Mouse (Mus musculus): Measurements from ENCODE around the gene Neurl1b. TPM values are rescaled to one million over a fixed set of nuclear protein-coding genes. Genes with fewer than 3 reads are reported as not detected.

Gene Neurl1b
- polyA plus RNA-seq, 1 experiment from 2014 or later, result 1.9 TPM

DNA sequence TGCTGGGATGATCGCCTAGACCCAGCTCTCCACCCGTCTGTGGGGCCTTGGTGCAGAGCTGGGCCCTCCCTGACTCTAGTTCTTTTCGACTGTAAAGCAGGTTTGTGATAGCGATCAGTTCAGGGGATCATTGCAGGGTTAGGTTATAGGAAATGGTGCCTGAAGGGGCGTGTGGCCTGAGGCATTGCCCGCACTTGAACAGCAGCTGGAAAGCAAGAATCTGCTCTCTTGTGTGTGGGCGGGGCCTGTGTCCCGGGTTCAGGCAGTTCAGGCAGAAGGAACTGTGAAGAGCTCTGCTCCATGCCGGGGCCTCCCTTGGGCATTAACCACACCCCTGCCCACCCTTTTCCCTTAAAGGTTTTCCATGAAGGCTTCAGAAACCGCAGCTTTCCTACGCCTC is 18.7 kb downstream of the Neurl1b start:
- ATAC-seq (ENCODE audit: insufficient read depth), result no peak
- DNase-seq, result no peak
- H3K27me3 ChIP-seq (ENCODE audit: insufficient read depth, low read length), result peaks cover 14% of the 10 kb centered on the region
- TF ChIP-seq CTCF (IDR thresholded peaks at IDR 0.05; ENCODE audit: low read depth), result no peak
- H3K4me1 ChIP-seq (ENCODE audit: insufficient read depth), result no peaks in the 10 kb centered on the region
- no peak overlapping the region for H3K4me3 ChIP-seq (ENCODE audit: low read depth, low read length)
- H3K27ac ChIP-seq (ENCODE audit: low read depth), result no peak overlapping the region
- no peak overlapping the region for H3K4me2 ChIP-seq
- H3K9ac ChIP-seq, result no peak overlapping the region
- peaks cover 14% of the 10 kb centered on the region; the same call in 1 of the 2 replicates for H3K36me3 ChIP-seq (ENCODE audit: insufficient read depth)
- no peaks in the 10 kb centered on the region for H3K9me3 ChIP-seq (ENCODE audit: low read depth, low read length)
- WGBS, result 45% methylated on average over 11 of the region's 11 CpGs

DNA sequence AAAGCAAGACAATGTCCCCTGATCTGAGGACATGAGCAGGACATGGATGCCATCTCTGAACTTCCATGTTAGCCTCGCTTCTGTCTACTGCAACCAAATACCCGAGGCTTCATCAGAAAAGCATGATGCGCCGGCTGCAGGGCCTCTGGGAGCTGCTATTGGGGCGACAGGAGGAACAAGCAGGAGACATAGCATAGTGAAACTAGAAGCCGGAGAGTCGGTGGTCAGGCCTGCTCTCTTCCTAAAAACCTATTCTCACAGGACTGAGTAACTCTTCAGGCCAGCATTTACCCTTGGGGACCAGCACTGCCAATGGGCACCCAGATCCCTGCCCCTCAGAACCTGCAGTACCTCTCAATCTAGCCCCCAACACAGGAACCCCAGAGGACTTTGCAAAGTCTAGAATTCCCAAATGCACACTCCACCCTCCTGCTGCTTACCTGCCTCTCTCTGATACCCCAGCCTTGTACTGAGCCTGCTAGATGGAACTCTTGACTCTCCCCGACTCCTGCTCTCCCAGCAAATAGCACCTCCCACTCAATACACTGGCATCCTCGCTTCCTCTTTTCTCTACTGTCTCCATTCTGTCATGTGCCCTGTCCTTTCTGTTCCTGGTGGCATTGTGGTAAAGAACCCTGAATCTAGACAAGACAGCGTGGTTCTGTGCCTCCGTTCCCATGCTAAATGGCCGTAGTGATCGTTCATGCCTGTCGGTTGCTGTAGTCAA is 22.6 kb downstream of the Neurl1b start:
- peaks cover 29% of the 10 kb centered on the region for H3K27me3 ChIP-seq (ENCODE audit: insufficient read depth, low read length)
- no peak overlapping the region for H3K9ac ChIP-seq
- H3K9me3 ChIP-seq (ENCODE audit: low read depth, low read length), result no peaks in the 10 kb centered on the region
- no peak for TF ChIP-seq CTCF (IDR thresholded peaks at IDR 0.05; ENCODE audit: low read depth)
- no peak overlapping the region for H3K27ac ChIP-seq (ENCODE audit: low read depth)
- H3K4me2 ChIP-seq, result no peak overlapping the region
- DNase-seq (no peak), ATAC-seq (ENCODE audit: insufficient read depth) (no peak)
- H3K4me1 ChIP-seq (ENCODE audit: insufficient read depth), result no peaks in the 10 kb centered on the region
- no peak overlapping the region for H3K4me3 ChIP-seq (ENCODE audit: low read depth, low read length)
- 84% methylated on average over 14 of the region's 14 CpGs for WGBS
- H3K36me3 ChIP-seq (ENCODE audit: insufficient read depth), result peaks cover 22% of the 10 kb centered on the region; the same call in 1 of the 2 replicates

DNA sequence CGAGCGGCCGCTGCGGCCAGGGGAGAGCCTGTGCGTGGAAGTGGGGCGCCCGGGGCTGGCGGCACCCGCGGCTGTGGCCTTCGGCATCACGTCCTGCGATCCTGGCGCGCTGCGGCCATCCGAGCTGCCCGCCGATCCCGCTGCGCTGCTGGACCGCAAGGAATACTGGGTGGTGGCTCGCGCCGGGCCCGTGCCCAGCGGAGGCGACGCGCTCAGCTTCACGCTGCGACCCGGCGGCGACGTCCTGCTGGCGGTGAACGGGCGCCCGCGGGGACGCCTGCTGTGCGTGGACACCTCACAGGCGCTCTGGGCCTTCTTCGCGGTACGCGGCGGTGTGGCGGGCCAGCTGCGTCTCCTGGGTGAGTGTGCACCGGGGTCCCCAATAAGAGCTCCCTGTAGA is 24.4 kb downstream of the Neurl1b start:
- Histone ChIP-seq H3K27ac (ENCODE audit: low read depth) (no peak overlapping the region), H3K9me3 (ENCODE audit: low read depth, low read length) (no peaks in the 10 kb centered on the region), H3K4me2 (peak overlapping the region; percentile 66), H3K4me3 (ENCODE audit: low read depth, low read length) (peak overlapping the region; percentile 37), H3K4me1 (ENCODE audit: insufficient read depth) (no peaks in the 10 kb centered on the region), H3K9ac (peak overlapping the region; percentile 40), H3K27me3 (ENCODE audit: insufficient read depth, low read length) (peaks cover 29% of the 10 kb centered on the region), H3K36me3 (ENCODE audit: insufficient read depth) (peaks cover 15% of the 10 kb centered on the region; the same call in 1 of the 2 replicates)
- 5% methylated on average over 52 of the region's 52 CpGs for WGBS
- DNase-seq (peak; percentile 48), ATAC-seq (ENCODE audit: insufficient read depth) (no peak)
- no peak for TF ChIP-seq CTCF (IDR thresholded peaks at IDR 0.05; ENCODE audit: low read depth)

DNA sequence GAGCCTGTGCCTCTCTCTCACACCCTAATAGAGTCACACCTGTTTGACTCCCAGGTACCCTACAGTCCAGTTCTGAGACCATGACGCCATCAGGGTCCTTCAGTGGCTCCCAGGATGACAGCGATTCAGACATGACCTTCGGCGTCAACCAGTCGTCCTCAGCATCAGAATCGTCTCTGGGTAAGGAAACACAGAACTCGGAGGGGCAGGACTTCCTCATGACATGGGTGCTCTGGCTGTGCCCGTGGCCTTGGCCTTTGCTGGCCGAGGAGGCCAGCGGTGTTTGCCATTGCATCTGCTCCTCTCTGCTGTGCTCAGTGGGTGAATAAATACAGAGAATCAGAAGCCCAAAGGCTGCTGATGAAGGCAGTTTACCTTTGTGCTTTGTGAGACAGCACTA is 26.4 kb downstream of the Neurl1b start:
- ATAC-seq (ENCODE audit: insufficient read depth) (no peak), DNase-seq (no peak)
- H3K27ac ChIP-seq (ENCODE audit: low read depth), result no peak overlapping the region
- peaks cover 29% of the 10 kb centered on the region for H3K27me3 ChIP-seq (ENCODE audit: insufficient read depth, low read length)
- 87% methylated on average over 10 of the region's 10 CpGs for WGBS
- no peak overlapping the region for H3K4me3 ChIP-seq (ENCODE audit: low read depth, low read length)
- H3K9me3 ChIP-seq (ENCODE audit: low read depth, low read length), result no peaks in the 10 kb centered on the region
- H3K9ac ChIP-seq, result no peak overlapping the region
- TF ChIP-seq CTCF (IDR thresholded peaks at IDR 0.05; ENCODE audit: low read depth), result no peak
- H3K4me2 ChIP-seq, result no peak overlapping the region
- H3K4me1 ChIP-seq (ENCODE audit: insufficient read depth), result no peaks in the 10 kb centered on the region
- peaks cover 19% of the 10 kb centered on the region; the same call in 1 of the 2 replicates for H3K36me3 ChIP-seq (ENCODE audit: insufficient read depth)

DNA sequence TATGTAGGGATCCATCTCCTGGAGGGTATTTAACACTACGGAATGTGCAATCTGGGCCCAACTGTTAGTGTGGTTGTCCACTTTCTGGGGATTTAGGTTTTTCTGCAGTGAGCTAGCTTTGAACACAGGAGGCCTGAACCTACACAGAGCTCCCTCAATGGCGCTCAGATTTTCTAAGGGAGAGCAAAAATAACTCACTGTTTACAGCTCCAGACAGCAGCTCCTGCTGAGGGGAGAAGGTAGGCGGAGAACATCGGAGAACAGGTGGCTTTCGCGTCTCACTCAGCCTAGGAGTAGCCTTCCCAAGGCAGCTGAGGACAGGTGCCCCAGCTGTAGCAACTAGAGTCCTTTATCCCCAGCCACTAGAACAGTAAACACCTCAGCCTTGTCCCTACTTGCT is 27.6 kb downstream of the Neurl1b start:
- Histone ChIP-seq H3K9ac (no peak overlapping the region), H3K4me2 (no peak overlapping the region), H3K4me3 (ENCODE audit: low read depth, low read length) (no peak overlapping the region), H3K27me3 (ENCODE audit: insufficient read depth, low read length) (peaks cover 29% of the 10 kb centered on the region), H3K36me3 (ENCODE audit: insufficient read depth) (peaks cover 29% of the 10 kb centered on the region; the same call in 1 of the 2 replicates), H3K27ac (ENCODE audit: low read depth) (no peak overlapping the region), H3K4me1 (ENCODE audit: insufficient read depth) (no peaks in the 10 kb centered on the region), H3K9me3 (ENCODE audit: low read depth, low read length) (no peaks in the 10 kb centered on the region)
- DNase-seq (no peak), ATAC-seq (ENCODE audit: insufficient read depth) (no peak)
- no peak for TF ChIP-seq CTCF (IDR thresholded peaks at IDR 0.05; ENCODE audit: low read depth)
- 84% methylated on average over 6 of the region's 6 CpGs for WGBS

DNA sequence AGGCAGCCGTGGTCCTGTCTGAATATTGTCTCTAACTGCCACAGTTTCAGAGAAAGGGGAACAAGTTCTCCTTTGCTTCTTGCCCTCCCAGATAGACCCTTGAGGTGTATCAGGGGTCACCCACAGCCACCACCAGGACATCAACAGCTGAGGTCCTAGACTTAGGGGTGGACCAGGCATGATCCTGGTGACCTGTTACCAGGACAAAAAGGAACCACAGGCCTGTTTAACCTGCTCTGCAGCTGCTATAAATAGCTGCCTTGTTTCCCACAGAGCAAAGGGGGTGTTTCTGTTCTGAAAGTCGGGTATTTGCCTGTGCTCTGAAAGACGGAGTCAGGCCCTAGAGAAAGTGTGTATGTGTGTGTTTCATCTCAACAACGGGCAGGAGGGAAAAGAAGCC is 29.2 kb downstream of the Neurl1b start:
- Histone ChIP-seq H3K36me3 (ENCODE audit: insufficient read depth) (peaks cover 31% of the 10 kb centered on the region; the same call in 1 of the 2 replicates), H3K9me3 (ENCODE audit: low read depth, low read length) (no peaks in the 10 kb centered on the region), H3K4me3 (ENCODE audit: low read depth, low read length) (no peak overlapping the region), H3K9ac (no peak overlapping the region), H3K4me1 (ENCODE audit: insufficient read depth) (no peaks in the 10 kb centered on the region), H3K27me3 (ENCODE audit: insufficient read depth, low read length) (peaks cover 13% of the 10 kb centered on the region), H3K27ac (ENCODE audit: low read depth) (no peak overlapping the region), H3K4me2 (no peak overlapping the region)
- TF ChIP-seq CTCF (IDR thresholded peaks at IDR 0.05; ENCODE audit: low read depth), result no peak
- ATAC-seq (ENCODE audit: insufficient read depth) (no peak), DNase-seq (no peak)
- WGBS, result 61% methylated on average over 4 of the region's 4 CpGs

DNA sequence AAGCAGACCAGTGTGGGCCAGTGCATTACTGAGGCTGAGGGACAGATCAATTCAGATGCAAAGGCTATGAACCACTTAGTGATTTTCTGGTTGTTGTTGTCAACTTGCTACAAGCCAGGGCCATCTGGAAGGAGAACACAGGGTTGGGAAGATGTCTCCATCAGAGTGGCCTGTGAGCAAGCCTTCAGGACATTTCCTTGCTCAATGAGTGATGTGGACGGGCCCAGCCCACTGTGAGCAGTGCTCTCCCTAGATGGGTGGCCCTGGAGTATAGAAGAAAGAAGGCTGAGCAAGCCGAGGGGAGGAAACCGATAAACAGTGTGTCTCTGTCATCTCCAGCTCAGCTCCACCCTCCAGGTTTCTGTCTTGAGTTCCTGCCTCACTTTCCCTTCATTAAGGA is 34.8 kb downstream of the Neurl1b start:
- H3K36me3 ChIP-seq (ENCODE audit: insufficient read depth), result 0 out of 2 replicates have a peak, but pooled peaks cover 16% of the 10 kb centered on the region
- no peak for ATAC-seq (ENCODE audit: insufficient read depth)
- no peak overlapping the region for H3K4me3 ChIP-seq (ENCODE audit: low read depth, low read length)
- no peak overlapping the region for H3K27ac ChIP-seq (ENCODE audit: low read depth)
- DNase-seq, result no peak
- 59% methylated on average over 3 of the region's 3 CpGs for WGBS
- TF ChIP-seq CTCF (IDR thresholded peaks at IDR 0.05; ENCODE audit: low read depth), result no peak
- no peaks in the 10 kb centered on the region for H3K27me3 ChIP-seq (ENCODE audit: insufficient read depth, low read length)
- H3K9me3 ChIP-seq (ENCODE audit: low read depth, low read length), result no peaks in the 10 kb centered on the region
- H3K4me1 ChIP-seq (ENCODE audit: insufficient read depth), result peaks cover 3% of the 10 kb centered on the region; the same call in 1 of the 2 replicates
- no peak overlapping the region for H3K9ac ChIP-seq
- no peak overlapping the region for H3K4me2 ChIP-seq
